Mouse (Mus musculus): ENCODE measurements around the gene Tnpo1.

GRCm38 (mm10) chr13:98835740-98836139 is 90.4 kb downstream of the Tnpo1 start:
- TF ChIP-seq EP300 (optimal IDR thresholded peaks at IDR 0.05) (no peak), CTCF (IDR thresholded peaks at IDR 0.05; ENCODE audit: low read depth) (no peak)

Measured in stomach, postnatal 0 days (tissue).